Mouse (Mus musculus): Measurements from ENCODE around the gene Cnot3. TPM values are rescaled to one million over a fixed set of nuclear protein-coding genes. Genes with fewer than 3 reads are reported as not detected.
A peak's percentile ranks its signal among the peaks of the same experiment; 100 is the strongest.

Gene Cnot3
- polyA plus RNA-seq, 1 experiment, result 62.2 TPM

GRCm38 (mm10) chr7:3616057-3616388, 29.0 kb upstream of the Cnot3 start, which contains the start of gene Oscar:
Gene Oscar, minus strand, starts transcription at chr7:3616157.
- DNase-seq, result no peak
- H3K4me1 ChIP-seq (ENCODE audit: control insufficient read depth, insufficient read depth, low read length), result no peaks in the 10 kb centered on the region
- no peak for TF ChIP-seq CTCF (IDR thresholded peaks at IDR 0.05; ENCODE audit: insufficient read depth, low read length)
- TF ChIP-seq POLR2A (IDR thresholded peaks at IDR 0.05; ENCODE audit: borderline replicate concordance, extremely low read depth, low read depth, low read length), result no peak
- H3K4me3 ChIP-seq (replicated peaks; ENCODE audit: extremely low read depth, low read depth, low read length), result no peak within 1 kb of the TSS
- 70% methylated on average over 4 of the region's 4 CpGs for WGBS

- no peaks in the 10 kb centered on the region for H3K4me1 ChIP-seq (ENCODE audit: control insufficient read depth, insufficient read depth, low read length)
- TF ChIP-seq CTCF (IDR thresholded peaks at IDR 0.05; ENCODE audit: insufficient read depth, low read length) (0 out of 2 replicates have a peak, but pooled peaks have one; percentile 14), POLR2A (IDR thresholded peaks at IDR 0.05; ENCODE audit: borderline replicate concordance, extremely low read depth, low read depth, low read length) (no peak)
- DNase-seq, result no peak
- H3K4me3 ChIP-seq (replicated peaks; ENCODE audit: extremely low read depth, low read depth, low read length), result no peak overlapping the region
- WGBS, result 39% methylated on average over 6 of the region's 6 CpGs
Measured at GRCm38 (mm10) chr7:3616389-3617241, 28.5 kb upstream of the Cnot3 start.

DNA sequence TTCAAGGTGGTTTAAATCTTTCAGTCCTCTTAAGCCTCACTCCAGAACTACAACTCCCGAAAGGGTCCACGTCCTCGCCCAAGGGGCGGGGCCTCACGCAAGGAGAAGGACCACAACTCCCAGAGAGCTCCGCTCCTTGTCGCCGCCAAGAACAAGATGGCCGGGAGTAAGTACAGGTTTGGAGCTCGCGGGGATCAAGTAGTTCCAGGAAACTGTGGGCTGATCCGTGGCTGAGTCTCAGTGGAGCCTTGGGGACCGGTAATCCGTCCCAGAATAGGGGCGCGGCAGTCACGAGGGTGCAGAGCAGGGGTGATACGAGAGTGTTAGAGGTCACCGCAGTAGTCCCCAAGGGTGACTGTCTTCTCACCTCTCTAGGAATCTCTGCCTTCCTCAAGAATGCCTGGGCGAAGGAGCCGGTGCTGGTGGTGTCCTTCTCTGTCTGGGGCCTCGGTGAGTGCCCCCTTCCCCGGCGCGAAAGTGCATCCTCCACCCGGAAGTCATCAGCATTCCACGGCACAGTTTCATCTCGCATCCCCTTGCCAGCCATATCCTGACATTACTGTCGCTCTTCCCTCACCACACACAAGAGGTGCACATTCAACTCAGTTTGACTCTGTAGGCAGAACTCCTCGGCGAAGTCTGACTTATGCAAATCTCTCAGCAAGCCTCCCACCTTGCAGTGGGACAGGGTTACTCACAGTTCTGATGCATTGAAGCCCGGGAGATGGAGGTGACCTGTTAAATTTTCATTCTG, 27.6 kb upstream of the Cnot3 start, which contains the start of gene Ndufa3:
Ndufa3 (plus strand) TSS at position 132 of the 754 bp plus-strand sequence.
- TF ChIP-seq POLR2A (IDR thresholded peaks at IDR 0.05; ENCODE audit: borderline replicate concordance, extremely low read depth, low read depth, low read length) (peak; percentile 89; the same call in 1 of the 2 replicates), CTCF (IDR thresholded peaks at IDR 0.05; ENCODE audit: insufficient read depth, low read length) (no peak)

GRCm38 (mm10) chr7:3629030-3629429, 16.0 kb upstream of the Cnot3 start:
- DNase-seq, result no peak
- TF ChIP-seq POLR2A (IDR thresholded peaks at IDR 0.05; ENCODE audit: borderline replicate concordance, extremely low read depth, low read depth, low read length) (no peak), CTCF (IDR thresholded peaks at IDR 0.05; ENCODE audit: insufficient read depth, low read length) (no peak)
- Histone ChIP-seq H3K4me1 (ENCODE audit: control insufficient read depth, insufficient read depth, low read length) (peaks cover 14% of the 10 kb centered on the region), H3K4me3 (replicated peaks; ENCODE audit: extremely low read depth, low read depth, low read length) (peak overlapping the region; percentile 94)
- WGBS, result 28% methylated on average over 4 of the region's 4 CpGs

More for the DNA sequence above, 27.6 kb upstream of the Cnot3 start, which contains the start of gene Ndufa3:
- WGBS, result under 1% methylated on average over 32 of the region's 32 CpGs
- H3K4me1 ChIP-seq (ENCODE audit: control insufficient read depth, insufficient read depth, low read length), result no peaks in the 10 kb centered on the region
- DNase-seq, result peak; percentile 77
- peak within 1 kb of the TSS; percentile 95 for H3K4me3 ChIP-seq (replicated peaks; ENCODE audit: extremely low read depth, low read depth, low read length)

DNA sequence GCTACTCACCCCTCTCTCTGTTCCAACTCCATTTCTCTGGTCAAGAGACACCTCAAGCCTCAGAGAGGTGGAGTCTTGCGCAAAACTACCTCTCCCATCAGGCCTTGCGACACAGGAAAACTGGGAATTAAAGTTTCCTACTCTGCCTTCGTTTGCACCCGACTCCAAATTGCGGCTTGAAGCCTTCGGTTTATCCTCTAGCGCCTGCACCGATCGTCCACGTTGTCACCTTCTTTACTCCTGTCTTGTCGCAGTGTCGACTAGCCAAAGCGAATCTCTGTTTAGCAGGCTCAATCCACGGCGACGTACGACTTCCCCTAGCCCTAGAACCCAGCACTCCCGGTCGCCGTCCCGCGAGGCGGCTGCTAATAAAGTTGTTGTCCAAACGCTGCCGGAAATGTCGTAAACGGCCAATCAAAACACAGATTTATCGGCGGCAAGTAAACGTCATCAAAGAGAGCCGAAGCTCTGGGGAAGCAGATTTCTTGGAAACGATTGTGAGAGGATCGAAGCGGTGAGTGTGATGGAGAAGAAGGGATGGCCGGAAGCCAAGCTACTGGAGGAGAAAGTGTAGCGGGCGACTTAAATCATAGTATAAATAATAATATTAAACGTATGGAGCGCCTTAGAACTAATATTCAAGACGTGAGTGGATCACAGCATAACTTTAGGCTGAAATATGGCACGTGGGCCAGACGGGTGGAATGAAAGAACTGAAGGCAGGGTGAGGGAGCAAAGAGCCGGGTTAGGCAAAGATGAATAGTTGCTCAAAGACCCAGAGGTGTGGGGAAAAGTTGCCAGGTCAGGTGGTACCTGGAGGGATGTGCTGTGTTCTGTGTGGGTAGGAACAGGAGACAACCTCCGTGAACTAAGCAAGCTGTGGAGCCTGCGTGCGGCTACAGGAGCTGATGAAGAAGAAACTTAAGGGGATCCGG, 15.3 kb upstream of the Cnot3 start, which contains the start of the genes Tfpt and Prpf31:
Tfpt (minus strand) TSS at position 387 of the 935 bp plus-strand sequence.
Prpf31 (plus strand) TSS at position 443 of the 935 bp plus-strand sequence.
- no peak for TF ChIP-seq CTCF (IDR thresholded peaks at IDR 0.05; ENCODE audit: insufficient read depth, low read length)
- TF ChIP-seq POLR2A (IDR thresholded peaks at IDR 0.05; ENCODE audit: borderline replicate concordance, extremely low read depth, low read depth, low read length), result peak; percentile 67; the same call in 1 of the 2 replicates
- Histone ChIP-seq H3K4me1 (ENCODE audit: control insufficient read depth, insufficient read depth, low read length) (peaks cover 14% of the 10 kb centered on the region), H3K4me3 (replicated peaks; ENCODE audit: extremely low read depth, low read depth, low read length) (peak within 1 kb of the TSS; percentile 94)
- 1% methylated on average over 47 of the region's 47 CpGs for WGBS
- peak; percentile 94 for DNase-seq

DNA sequence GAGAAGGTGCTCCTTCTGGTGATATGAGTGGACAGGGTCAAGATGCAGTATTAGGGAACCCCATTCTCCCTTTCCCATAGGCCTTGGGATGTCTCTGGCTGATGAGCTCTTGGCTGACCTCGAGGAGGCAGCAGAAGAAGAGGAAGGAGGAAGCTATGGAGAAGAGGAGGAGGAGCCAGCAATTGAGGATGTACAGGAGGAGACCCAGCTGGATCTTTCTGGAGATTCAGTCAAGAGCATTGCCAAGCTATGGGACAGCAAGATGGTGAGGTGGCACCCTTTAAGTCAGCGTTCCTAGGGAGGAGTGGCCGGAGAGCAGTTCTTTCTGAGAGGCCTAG, 14.6 kb upstream of the Cnot3 start:
- peaks cover 14% of the 10 kb centered on the region for H3K4me1 ChIP-seq (ENCODE audit: control insufficient read depth, insufficient read depth, low read length)
- H3K4me3 ChIP-seq (replicated peaks; ENCODE audit: extremely low read depth, low read depth, low read length), result peak overlapping the region; percentile 94
- TF ChIP-seq CTCF (IDR thresholded peaks at IDR 0.05; ENCODE audit: insufficient read depth, low read length) (no peak), POLR2A (IDR thresholded peaks at IDR 0.05; ENCODE audit: borderline replicate concordance, extremely low read depth, low read depth, low read length) (no peak)
- DNase-seq, result no peak
- WGBS, result 49% methylated on average over 3 of the region's 3 CpGs

DNA sequence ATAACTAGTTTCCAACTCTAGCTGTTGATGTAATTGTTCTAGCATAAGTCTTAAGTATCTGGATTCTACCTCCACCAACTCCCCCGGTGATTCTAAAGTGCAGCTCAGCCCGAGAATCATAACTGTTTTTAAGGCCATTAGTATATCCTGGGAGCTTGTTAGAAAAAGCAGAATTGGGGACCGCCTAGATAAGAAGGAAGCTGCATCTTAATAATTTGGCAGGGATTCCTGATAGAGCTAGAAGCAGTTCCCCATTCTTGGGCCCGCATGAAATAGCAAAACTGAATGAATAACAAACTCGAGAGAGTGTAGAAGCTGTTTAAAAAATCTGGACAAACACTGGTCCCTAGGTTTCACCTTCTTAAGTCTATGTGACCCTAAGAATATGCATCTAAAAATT, 1.7 kb upstream of the Cnot3 start:
- DNase-seq, result no peak
- no peak overlapping the region for H3K4me3 ChIP-seq (replicated peaks; ENCODE audit: extremely low read depth, low read depth, low read length)
- 61% methylated on average over 5 of the region's 5 CpGs for whole genome bisulfite sequencing
- peaks cover 15% of the 10 kb centered on the region; the same call in 1 of the 2 replicates for H3K4me1 ChIP-seq (ENCODE audit: control insufficient read depth, insufficient read depth, low read length)
- TF ChIP-seq POLR2A (IDR thresholded peaks at IDR 0.05; ENCODE audit: borderline replicate concordance, extremely low read depth, low read depth, low read length), result no peak

GRCm38 (mm10) chr7:3643843-3644242, 1.2 kb upstream of the Cnot3 start:
- TF ChIP-seq POLR2A (IDR thresholded peaks at IDR 0.05; ENCODE audit: borderline replicate concordance, extremely low read depth, low read depth, low read length) (no peak), CTCF (IDR thresholded peaks at IDR 0.05; ENCODE audit: insufficient read depth, low read length) (no peak)
- no peak overlapping the region for H3K4me3 ChIP-seq (replicated peaks; ENCODE audit: extremely low read depth, low read depth, low read length)
- 16% methylated on average over 9 of the region's 9 CpGs for WGBS

More at GRCm38 (mm10) chr7:3643843-3644242, 1.2 kb upstream of the Cnot3 start:
- DNase-seq, result no peak
- peaks cover 15% of the 10 kb centered on the region; the same call in 1 of the 2 replicates for H3K4me1 ChIP-seq (ENCODE audit: control insufficient read depth, insufficient read depth, low read length)
